Mouse (Mus musculus): Measurements from ENCODE around the gene Pfdn2. TPM values are rescaled to one million over a fixed set of nuclear protein-coding genes. Genes with fewer than 3 reads are reported as not detected.

The Pfdn2 gene
- polyA plus RNA-seq, 1 experiment from 2014 or later, result 119 TPM

- peaks cover 46% of the 10 kb centered on the region; the same call in 1 of the 2 replicates for H3K79me2 ChIP-seq (ENCODE audit: inconsistent target)
- 19% methylated on average over 18 of the region's 20 CpGs for WGBS (ENCODE audit: missing documents)
- no peaks in the 10 kb centered on the region for H3K36me3 ChIP-seq (ENCODE audit: inconsistent target)
- peak within 1 kb of the TSS; percentile 72 for H3K27ac ChIP-seq
- H3K4me3 ChIP-seq (ENCODE audit: inconsistent target), result peak within 1 kb of the TSS; percentile 40
These were observed 24.5 kb downstream of the Pfdn2 start, which contains the start of gene Nectin4 for GRCm38 (mm10) chr1:171369845-171370556. Gene Nectin4, plus strand, starts transcription at chr1:171370099.

GRCm38 (mm10) chr1:171372880-171373279 lies 27.4 kb downstream of the Pfdn2 start:
- Histone ChIP-seq H3K27ac (no peak overlapping the region), H3K4me3 (ENCODE audit: inconsistent target) (no peak overlapping the region), H3K36me3 (ENCODE audit: inconsistent target) (no peaks in the 10 kb centered on the region), H3K79me2 (ENCODE audit: inconsistent target) (peaks cover 51% of the 10 kb centered on the region; the same call in 1 of the 2 replicates)
- WGBS (ENCODE audit: missing documents), result 91% methylated on average over 3 of the region's 3 CpGs

- Histone ChIP-seq H3K4me3 (ENCODE audit: inconsistent target) (no peak overlapping the region), H3K27ac (no peak overlapping the region), H3K36me3 (ENCODE audit: inconsistent target) (no peaks in the 10 kb centered on the region), H3K79me2 (ENCODE audit: inconsistent target) (peaks cover 57% of the 10 kb centered on the region; the same call in 1 of the 2 replicates)
- WGBS (ENCODE audit: missing documents), result 35% methylated on average over 4 of the region's 4 CpGs
These were observed 28.5 kb downstream of the Pfdn2 start for GRCm38 (mm10) chr1:171373946-171374345.

GRCm38 (mm10) chr1:171375646-171376097 lies 30.2 kb downstream of the Pfdn2 start:
- H3K79me2 ChIP-seq (ENCODE audit: inconsistent target), result peaks cover 52% of the 10 kb centered on the region; the same call in 1 of the 2 replicates
- H3K4me3 ChIP-seq (ENCODE audit: inconsistent target), result no peak overlapping the region
- peak overlapping the region; percentile 19; the same call in 1 of the 2 replicates for H3K27ac ChIP-seq
- WGBS (ENCODE audit: missing documents), result 38% methylated on average over 9 of the region's 9 CpGs
- no peaks in the 10 kb centered on the region; the same call in 1 of the 2 replicates for H3K36me3 ChIP-seq (ENCODE audit: inconsistent target)

GRCm38 (mm10) chr1:171378298-171378697 lies 32.8 kb downstream of the Pfdn2 start:
- 91% methylated on average over 6 of the region's 6 CpGs for WGBS (ENCODE audit: missing documents)
- Histone ChIP-seq H3K36me3 (ENCODE audit: inconsistent target) (peaks cover 7% of the 10 kb centered on the region; the same call in 1 of the 2 replicates), H3K4me3 (ENCODE audit: inconsistent target) (no peak overlapping the region), H3K79me2 (ENCODE audit: inconsistent target) (peaks cover 26% of the 10 kb centered on the region; the same call in 1 of the 2 replicates), H3K27ac (no peak overlapping the region)

- Histone ChIP-seq H3K36me3 (ENCODE audit: inconsistent target) (peaks cover 23% of the 10 kb centered on the region), H3K4me3 (ENCODE audit: inconsistent target) (no peak overlapping the region), H3K79me2 (ENCODE audit: inconsistent target) (peaks cover 12% of the 10 kb centered on the region; the same call in 1 of the 2 replicates), H3K27ac (peak overlapping the region; percentile 49)
- 24% methylated on average over 31 of the region's 31 CpGs for WGBS (ENCODE audit: missing documents)
These were observed 34.6 kb downstream of the Pfdn2 start for GRCm38 (mm10) chr1:171379935-171380599.

GRCm38 (mm10) chr1:171382096-171382620 lies 36.7 kb downstream of the Pfdn2 start:
- Histone ChIP-seq H3K27ac (no peak overlapping the region), H3K4me3 (ENCODE audit: inconsistent target) (no peak overlapping the region), H3K79me2 (ENCODE audit: inconsistent target) (peaks cover 7% of the 10 kb centered on the region; the same call in 1 of the 2 replicates), H3K36me3 (ENCODE audit: inconsistent target) (peaks cover 29% of the 10 kb centered on the region)
- 73% methylated on average over 10 of the region's 11 CpGs for WGBS (ENCODE audit: missing documents)

GRCm38 (mm10) chr1:171384361-171384760 lies 38.9 kb downstream of the Pfdn2 start:
- Histone ChIP-seq H3K79me2 (ENCODE audit: inconsistent target) (peaks cover 3% of the 10 kb centered on the region), H3K27ac (no peak overlapping the region), H3K36me3 (ENCODE audit: inconsistent target) (peaks cover 29% of the 10 kb centered on the region), H3K4me3 (ENCODE audit: inconsistent target) (no peak overlapping the region)
- 86% methylated on average over 5 of the region's 9 CpGs for WGBS (ENCODE audit: missing documents)

- Histone ChIP-seq H3K79me2 (ENCODE audit: inconsistent target) (peaks cover 11% of the 10 kb centered on the region), H3K27ac (no peak overlapping the region), H3K4me3 (ENCODE audit: inconsistent target) (no peak overlapping the region), H3K36me3 (ENCODE audit: inconsistent target) (peaks cover 29% of the 10 kb centered on the region)
- 90% methylated on average over 9 of the region's 9 CpGs for WGBS (ENCODE audit: missing documents)
These were observed 39.7 kb downstream of the Pfdn2 start for GRCm38 (mm10) chr1:171385171-171385570.

GRCm38 (mm10) chr1:171387099-171387498 lies 41.6 kb downstream of the Pfdn2 start:
- Histone ChIP-seq H3K36me3 (ENCODE audit: inconsistent target) (peaks cover 29% of the 10 kb centered on the region), H3K4me3 (ENCODE audit: inconsistent target) (no peak overlapping the region), H3K27ac (no peak overlapping the region), H3K79me2 (ENCODE audit: inconsistent target) (peaks cover 30% of the 10 kb centered on the region)
- WGBS (ENCODE audit: missing documents), result 71% methylated on average over 6 of the region's 6 CpGs

GRCm38 (mm10) chr1:171388376-171389102 lies 43.1 kb downstream of the Pfdn2 start, which contains the start of gene Arhgap30:
Gene Arhgap30, plus strand, starts transcription at chr1:171388954.
- H3K27ac ChIP-seq, result peak within 1 kb of the TSS; percentile 100

GRCm38 (mm10) chr1:171390101-171390500 lies 44.6 kb downstream of the Pfdn2 start:
- 0% methylated on average over 4 of the region's 4 CpGs for WGBS (ENCODE audit: missing documents)
- H3K36me3 ChIP-seq (ENCODE audit: inconsistent target), result peaks cover 34% of the 10 kb centered on the region
- H3K4me3 ChIP-seq (ENCODE audit: inconsistent target), result peak overlapping the region; percentile 99
- peak overlapping the region; percentile 100 for H3K27ac ChIP-seq
- H3K79me2 ChIP-seq (ENCODE audit: inconsistent target), result peaks cover 60% of the 10 kb centered on the region

More at GRCm38 (mm10) chr1:171388376-171389102, 43.1 kb downstream of the Pfdn2 start, which contains the start of gene Arhgap30:
- whole genome bisulfite sequencing (ENCODE audit: missing documents), result 4% methylated on average over 15 of the region's 15 CpGs
- Histone ChIP-seq H3K36me3 (ENCODE audit: inconsistent target) (peaks cover 32% of the 10 kb centered on the region), H3K79me2 (ENCODE audit: inconsistent target) (peaks cover 44% of the 10 kb centered on the region), H3K4me3 (ENCODE audit: inconsistent target) (peak within 1 kb of the TSS; percentile 99)

GRCm38 (mm10) chr1:171401821-171402220 lies 56.4 kb downstream of the Pfdn2 start:
- Histone ChIP-seq H3K4me3 (ENCODE audit: inconsistent target) (no peak overlapping the region), H3K79me2 (ENCODE audit: inconsistent target) (peaks cover 83% of the 10 kb centered on the region), H3K36me3 (ENCODE audit: inconsistent target) (peaks cover 93% of the 10 kb centered on the region), H3K27ac (no peak overlapping the region)
- 98% methylated on average over 4 of the region's 4 CpGs for WGBS (ENCODE audit: missing documents)

GRCm38 (mm10) chr1:171402991-171403390 lies 57.5 kb downstream of the Pfdn2 start:
- H3K4me3 ChIP-seq (ENCODE audit: inconsistent target), result no peak overlapping the region
- peaks cover 71% of the 10 kb centered on the region for H3K79me2 ChIP-seq (ENCODE audit: inconsistent target)
- H3K36me3 ChIP-seq (ENCODE audit: inconsistent target), result peaks cover 93% of the 10 kb centered on the region
- WGBS (ENCODE audit: missing documents), result 94% methylated on average over 5 of the region's 9 CpGs
- no peak overlapping the region for H3K27ac ChIP-seq

Data from macrophage (primary cell).